Mouse (Mus musculus) heart, embryonic 14.5 days (tissue): ENCODE results near the gene Sccpdh. TPM values are rescaled to one million over a fixed set of nuclear protein-coding genes. Genes with fewer than 3 reads are reported as not detected.

Source experiments
- ATAC-seq: fragments of 200-750 bp; cut with Nextera tagmentation; 2 replicates; pipeline ENCODE4 v1.8.0; 2017; ENCODE audit warnings: low read depth, moderate TSS enrichment; ENCODE audit not compliant: insufficient number of reproducible peaks, insufficient read depth, low FRiP score
- H3K27ac ChIP-seq, 2 experiments: fragments of 200-500 bp in 1 of 2; fragments of 300-500 bp in 1 of 2; sonication (generic) in 1 of 2; replicated peaks in 1 of 2; 2 replicates each; pipeline ENCODE4 v1.5.1; 2012 to 2014; ENCODE audit warnings: low read depth in 2 of 2, low read length in 2 of 2, control low read depth in 1 of 2, mild to moderate bottlenecking in 1 of 2, mixed read lengths in 1 of 2; ENCODE audit not compliant: control insufficient read depth in 1 of 2, insufficient read depth in 1 of 2
- H3K27me3 ChIP-seq: fragments of 300-500 bp; sonication (generic); 2 replicates; pipeline ENCODE4 v1.6.1; 2014; ENCODE audit warnings: mild to moderate bottlenecking, low read length, control low read depth; ENCODE audit not compliant: control insufficient read depth, insufficient read depth
- H3K36me3 ChIP-seq: fragments of 300-500 bp; sonication (generic); 2 replicates; pipeline ENCODE4 v1.6.1; 2014; ENCODE audit warnings: mild to moderate bottlenecking, control low read depth, low read length, mixed read lengths; ENCODE audit not compliant: control insufficient read depth, insufficient read depth
- H3K4me1 ChIP-seq, 2 experiments: fragments of 200-500 bp in 1 of 2; fragments of 300-500 bp in 1 of 2; sonication (generic) in 1 of 2; 2 replicates each; pipeline ENCODE4 v1.6.1; 2012 to 2014; ENCODE audit warnings: low read length in 2 of 2, control low read depth in 1 of 2, mixed read lengths in 1 of 2; ENCODE audit not compliant: control insufficient read depth in 2 of 2, insufficient read depth in 2 of 2
- H3K4me2 ChIP-seq: fragments of 300-500 bp; sonication (generic); 2 replicates; pipeline ENCODE4 v1.6.1; 2014; ENCODE audit warnings: mild to moderate bottlenecking, low read length
- H3K4me3 ChIP-seq, 2 experiments: fragments of 200-500 bp in 1 of 2; fragments of 300-500 bp in 1 of 2; sonication (generic) in 1 of 2; 2 replicates each; pipeline ENCODE4 v1.5.1; 2012 to 2014; ENCODE audit warnings: low read length in 2 of 2, mild to moderate bottlenecking in 2 of 2, control low read depth in 1 of 2, low read depth in 1 of 2, moderate library complexity in 1 of 2; ENCODE audit not compliant: control insufficient read depth in 1 of 2, insufficient read depth in 1 of 2
- H3K9ac ChIP-seq: fragments of 300-500 bp; sonication (generic); 2 replicates; pipeline ENCODE4 v1.6.1; 2014; ENCODE audit warnings: mild to moderate bottlenecking, low read length
- H3K9me3 ChIP-seq: fragments of 300-500 bp; sonication (generic); 2 replicates; pipeline ENCODE4 v1.6.1; 2016; ENCODE audit warnings: low read length, control low read depth; ENCODE audit not compliant: control insufficient read depth
- WGBS: fragments of 180-500 bp; shearing (Covaris S2); extraction: QIAGEN DNeasy Blood & Tissue Kit; methylation state at CpG from one replicate; pipeline ENCODE4 v1.1.7; 2014; 5-methylcytosine and 5-hydroxymethylcytosine counted together
- polyA plus RNA-seq: library from polyadenylated mRNA; unstranded; fragments of >200 nt; fragmentation: Nextera tagmentation; extraction: Ambion mirVana; gene quantifications from 2 replicates; pipeline ENCODE4 v1.2.1, GENCODE M21; 2014

Gene Sccpdh
- polyA plus RNA-seq, 1 experiment from 2014 or later, result 103 TPM

- no peak overlapping the region for H3K4me3 ChIP-seq
- 30% methylated on average over 15 of the region's 15 CpGs for WGBS
- H3K4me2 ChIP-seq, result peak overlapping the region; percentile 33
- H3K27ac ChIP-seq, result no peak overlapping the region
- H3K27me3 ChIP-seq, result no peaks in the 10 kb centered on the region
- ATAC-seq, result 0 out of 2 replicates have a peak, but pooled peaks have one; percentile 24
- no peak overlapping the region for H3K9ac ChIP-seq
- no peaks in the 10 kb centered on the region for H3K4me1 ChIP-seq
- no peaks in the 10 kb centered on the region for H3K9me3 ChIP-seq
- no peaks in the 10 kb centered on the region for H3K36me3 ChIP-seq
Measured at GRCm38 (mm10) chr1:179734500-179735474, 66.8 kb downstream of the Sccpdh start.

GRCm38 (mm10) chr1:179736483-179736882 is 68.5 kb downstream of the Sccpdh start:
- H3K27ac ChIP-seq, result no peak overlapping the region
- H3K4me3 ChIP-seq, result no peak overlapping the region
- no peaks in the 10 kb centered on the region for H3K27me3 ChIP-seq
- H3K9ac ChIP-seq, result no peak overlapping the region
- no peaks in the 10 kb centered on the region for H3K4me1 ChIP-seq
- no peaks in the 10 kb centered on the region for H3K36me3 ChIP-seq
- ATAC-seq, result no peak
- WGBS, result 75% methylated on average over 3 of the region's 3 CpGs
- H3K9me3 ChIP-seq, result no peaks in the 10 kb centered on the region
- no peak overlapping the region for H3K4me2 ChIP-seq

Other genes with a start within 250 kb of the Sccpdh start
- 11.0 and 11.3 TPM in 2 replicates for gene Smyd3, start 150.2 kb upstream of the Sccpdh start, polyA plus RNA-seq
- 26.6 and 29.0 TPM in 2 replicates for gene Tfb2m, start 121.9 kb upstream of the Sccpdh start, polyA plus RNA-seq
- 17.6 and 18.1 TPM in 2 replicates for gene Cnst, start 121.8 kb upstream of the Sccpdh start, polyA plus RNA-seq
- gene Kif28, start 77.1 kb downstream of the Sccpdh start, polyA plus RNA-seq, result 0.11 TPM in 1 of 2 replicates, not detected in the other
- gene Gm10518, start 135.2 kb downstream of the Sccpdh start, polyA plus RNA-seq, result 0.20 TPM in 1 of 2 replicates, not detected in the other
- gene Ahctf1, start 135.5 kb downstream of the Sccpdh start, polyA plus RNA-seq, result 18.9 and 20.0 TPM in 2 replicates